Mouse (Mus musculus) kidney, adult 18-20 months (tissue): ENCODE data around the gene Mrgprg.

ENCODE experiments used
- DNase-seq: peaks from one replicate; pipeline ENCODE4 v3.0.0; 2021

Mrgprg gene

DNA sequence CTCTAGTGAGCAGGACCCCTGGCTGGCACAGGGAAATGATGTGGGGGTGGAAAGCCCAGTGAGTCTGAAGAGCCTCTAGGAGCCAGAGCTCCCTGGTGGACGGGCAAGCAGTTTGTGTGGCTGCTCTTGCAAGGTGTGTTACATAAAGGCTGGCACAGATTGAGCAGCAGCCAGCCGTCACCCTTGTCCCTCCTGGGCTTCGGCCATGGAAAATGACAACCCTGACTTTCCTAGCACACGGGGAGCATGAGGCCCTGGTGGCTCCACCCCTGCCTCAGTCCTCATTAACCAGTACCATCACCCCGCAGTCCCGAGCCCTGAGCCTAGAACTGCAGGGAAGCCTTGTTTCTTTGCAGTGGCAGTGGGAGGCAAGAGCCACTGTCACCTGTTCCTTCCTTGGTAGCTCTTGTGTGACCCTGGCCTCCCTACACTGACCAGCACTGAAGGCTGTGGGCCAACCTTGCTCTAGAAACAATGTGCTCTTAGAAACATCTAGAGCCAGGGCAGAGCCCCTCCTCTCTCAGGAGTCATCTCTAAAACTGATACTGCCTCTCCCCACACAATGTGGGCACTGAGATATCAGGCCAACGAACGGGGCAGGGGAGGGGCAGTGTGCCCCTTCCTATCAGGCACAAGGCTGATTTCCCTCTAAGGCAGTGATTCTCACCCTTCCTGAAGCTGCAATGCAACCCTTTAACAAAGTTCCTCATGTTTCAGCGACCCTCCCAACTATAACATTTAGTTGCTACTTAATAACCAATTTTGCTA, 11.3 kb downstream of the Mrgprg start:
- no peak for DNase-seq

DNA sequence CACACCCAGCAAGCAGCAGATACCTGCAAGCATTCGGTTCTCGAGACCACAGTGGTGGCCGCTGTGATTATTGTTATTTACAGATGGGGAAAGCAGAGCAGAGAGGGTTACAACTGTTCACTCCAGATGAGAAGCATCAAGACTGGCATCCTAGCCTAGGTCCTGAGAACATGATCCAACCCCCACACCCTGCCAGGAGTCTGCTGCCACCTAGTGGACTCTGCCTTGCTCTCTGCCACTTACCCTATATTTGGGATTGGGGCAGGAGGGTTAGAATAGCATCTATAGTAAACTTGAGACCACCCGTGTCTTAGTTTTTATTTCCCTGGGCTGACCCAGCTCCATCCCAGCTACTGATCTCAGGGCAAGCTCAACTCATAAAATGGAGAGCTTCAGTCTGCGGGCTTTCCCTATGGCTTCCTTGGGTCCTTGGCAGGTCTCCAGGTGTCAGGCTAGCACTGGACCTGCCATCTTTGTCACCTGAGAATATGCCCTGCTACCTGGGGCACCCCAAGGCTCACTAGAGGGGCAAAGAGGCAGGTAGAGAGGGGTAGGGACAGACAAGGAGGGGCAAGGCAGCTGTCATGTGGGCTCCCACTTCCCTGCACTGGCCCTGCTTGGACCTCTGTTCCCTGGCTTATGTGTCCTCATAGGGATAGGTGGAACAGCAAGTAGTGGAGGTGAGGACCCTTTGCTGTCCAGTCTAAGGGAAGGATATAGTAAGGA, 12.6 kb downstream of the Mrgprg start:
- peak; percentile 67 for DNase-seq

DNA sequence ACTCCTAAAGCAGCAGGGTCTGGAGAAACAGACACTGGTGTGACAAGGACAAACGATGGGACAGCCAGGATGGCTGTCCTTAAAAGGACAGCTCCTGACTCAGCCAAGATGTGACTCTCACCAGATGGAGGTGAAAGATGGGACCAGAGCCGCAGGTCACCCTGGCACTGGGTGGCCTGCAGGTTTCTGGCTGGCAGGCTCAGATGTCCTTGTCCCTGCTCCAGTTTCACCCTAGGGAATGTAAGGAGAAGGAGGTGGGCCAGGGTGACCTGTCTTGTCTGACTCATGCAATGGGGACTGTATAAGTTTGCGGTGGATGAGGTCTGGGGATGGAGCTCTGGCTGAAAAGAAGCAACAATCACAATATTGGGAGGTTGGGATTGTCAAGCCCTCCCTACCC, 14.2 kb downstream of the Mrgprg start:
- DNase-seq = no peak

DNA sequence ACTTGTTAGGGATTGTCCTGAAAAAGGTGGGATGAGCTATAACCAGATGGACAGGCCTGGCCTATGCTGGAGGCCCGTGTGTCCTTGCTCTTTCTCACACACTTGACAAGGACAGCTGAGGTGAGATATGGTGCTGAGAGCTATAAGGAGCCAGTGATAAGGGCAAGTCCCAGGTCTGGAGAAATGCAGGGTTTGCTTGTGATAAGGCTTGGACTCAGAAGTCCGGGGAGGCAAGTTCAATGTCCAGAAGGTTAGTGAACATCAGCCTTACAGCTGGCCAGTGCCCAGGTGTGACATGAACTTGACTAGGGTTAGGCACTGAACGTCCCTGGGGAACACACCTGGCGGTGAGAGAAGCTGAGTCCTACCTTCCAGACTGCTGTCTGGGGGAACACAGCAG, 14.7 kb downstream of the Mrgprg start:
- DNase-seq = no peak

DNA sequence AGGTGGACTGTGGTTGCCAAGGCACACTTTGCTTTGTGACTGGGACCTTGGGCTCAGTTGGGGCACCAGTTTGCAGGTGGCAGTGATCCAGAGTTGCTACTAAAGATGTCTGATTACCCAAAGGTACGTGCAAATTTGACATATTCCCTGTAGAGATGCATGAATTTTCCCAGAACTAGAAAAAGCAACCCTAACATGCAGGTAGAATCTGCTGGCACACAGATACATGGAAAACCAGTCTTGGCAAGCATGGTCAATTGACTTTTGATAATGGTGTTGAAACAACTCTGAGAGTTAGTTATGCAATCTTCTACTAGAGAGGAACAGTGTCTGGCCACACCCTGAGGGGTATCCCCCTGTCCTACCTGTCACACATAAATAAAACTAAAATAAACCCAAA, 15.4 kb downstream of the Mrgprg start:
- no peak for DNase-seq

DNA sequence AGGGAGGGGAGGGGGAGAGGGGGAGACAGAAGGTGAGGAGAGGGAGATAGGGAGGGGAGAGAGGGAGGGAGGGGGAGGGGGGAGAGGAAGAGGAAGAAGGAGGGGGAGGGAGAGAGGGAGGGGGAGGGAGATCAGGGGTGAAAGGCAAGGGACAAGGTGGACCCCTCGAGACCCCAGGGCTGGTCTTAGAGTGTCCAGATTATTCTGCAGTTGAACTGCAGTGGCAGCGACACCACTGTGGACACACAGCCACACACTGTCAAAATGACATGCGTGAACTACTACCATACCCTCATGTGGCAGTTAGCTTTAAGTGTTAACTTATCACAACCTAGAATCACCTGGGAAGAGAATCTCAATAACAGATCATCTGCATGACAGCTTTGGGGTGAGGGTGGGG, 17.7 kb downstream of the Mrgprg start:
- DNase-seq = no peak

DNA sequence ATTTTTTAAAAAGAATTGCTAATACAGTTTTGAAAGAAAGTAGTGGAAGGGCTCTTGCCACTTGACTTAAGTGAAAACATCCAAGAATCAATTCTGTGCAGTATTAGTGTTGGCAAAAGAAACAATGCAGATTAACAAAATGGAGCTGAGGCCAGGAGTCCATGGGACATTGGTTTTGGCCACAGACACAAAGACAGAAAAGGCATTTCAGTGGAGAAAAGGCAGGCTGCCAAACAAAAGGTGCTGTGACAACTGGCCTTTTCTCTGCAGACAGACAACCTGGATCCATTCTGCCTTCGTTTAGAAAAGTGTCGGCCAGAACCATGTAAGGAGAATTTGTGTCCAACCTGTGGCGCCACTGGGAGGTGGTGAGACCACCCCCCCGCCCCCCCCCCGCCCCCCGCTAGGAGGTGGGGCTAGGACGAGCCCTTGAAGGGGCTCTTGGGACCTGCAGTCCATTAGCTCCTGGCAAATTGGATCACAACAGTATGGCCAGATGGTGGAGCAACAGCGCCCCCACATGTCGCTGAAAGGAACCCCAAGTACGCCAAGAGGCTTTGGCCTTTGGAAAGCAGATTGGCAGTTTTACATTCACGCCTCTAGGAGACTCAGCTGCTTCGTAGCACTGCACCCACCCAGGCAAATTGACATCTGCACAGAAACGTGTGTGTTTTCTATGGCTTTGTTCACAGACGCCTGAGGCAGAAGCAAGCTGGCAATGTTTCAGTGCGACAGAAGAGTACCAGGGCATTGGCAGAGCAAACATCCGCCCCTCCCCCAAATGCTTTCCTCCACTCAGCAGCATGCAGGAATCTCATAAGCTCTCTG, 18.5 kb downstream of the Mrgprg start:
- peak; percentile 91 for DNase-seq

DNA sequence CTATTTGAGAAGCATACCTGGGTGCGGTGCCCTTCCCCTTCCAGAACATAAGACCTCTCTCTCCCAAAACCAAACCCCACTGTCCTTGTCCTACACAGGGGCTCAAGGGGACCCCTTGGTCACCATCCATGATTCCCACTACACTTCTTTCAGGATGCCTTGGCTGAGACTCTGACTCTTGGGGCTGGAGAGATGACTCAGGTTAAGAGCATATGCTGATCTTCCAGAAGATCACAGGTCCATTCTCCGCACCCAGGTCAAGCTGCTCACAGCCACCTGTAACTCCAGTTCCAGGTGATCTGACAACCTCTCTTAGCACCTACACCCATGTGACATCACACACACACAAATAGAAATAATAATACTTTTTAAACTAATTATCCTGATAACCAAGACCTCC, 26.1 kb downstream of the Mrgprg start:
- no peak for DNase-seq

DNA sequence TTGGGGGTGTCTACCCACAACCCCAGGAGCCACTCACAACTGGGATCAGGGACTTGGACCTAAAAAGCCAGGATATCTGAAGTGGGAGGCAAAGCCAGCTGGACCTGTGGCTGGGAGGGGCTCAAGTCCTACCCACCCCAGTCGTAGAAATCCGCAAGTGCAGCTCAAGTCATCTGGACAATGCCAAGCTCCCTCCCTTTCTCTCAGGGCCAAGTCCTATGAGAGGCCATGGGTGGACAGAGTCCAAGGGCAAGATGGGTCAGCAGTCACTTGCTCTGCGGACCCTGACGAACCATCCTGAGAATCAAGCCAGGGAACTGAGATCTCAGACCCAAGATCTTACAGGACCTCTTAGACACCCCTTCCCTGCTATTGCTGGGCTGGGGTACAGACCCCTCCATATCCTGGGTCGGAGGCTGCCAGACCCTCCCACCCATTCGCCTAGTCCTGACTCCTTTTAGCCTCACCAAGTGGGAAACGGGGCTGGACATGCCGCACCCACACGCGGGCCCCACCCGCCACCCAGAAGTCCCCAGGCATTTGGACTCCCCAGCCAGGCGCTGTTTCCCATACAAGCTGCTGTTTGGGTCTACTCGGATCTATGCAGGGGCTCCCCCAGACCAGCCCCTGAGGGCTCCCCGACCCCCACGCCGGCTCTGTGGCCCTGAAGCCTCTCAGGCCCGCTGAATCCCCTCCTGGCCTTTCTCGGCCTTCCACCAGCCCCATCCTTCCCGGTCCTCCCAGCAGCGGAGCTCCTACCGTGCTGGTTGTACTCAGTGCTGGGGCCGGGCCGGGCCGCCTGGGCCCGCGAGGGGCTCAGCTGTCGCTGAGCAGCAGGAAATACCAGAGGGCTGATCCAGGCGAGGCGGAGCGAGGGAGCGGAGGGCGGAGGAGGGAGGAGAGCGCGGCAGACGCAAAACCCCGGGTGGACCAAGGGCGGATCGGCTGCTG, 27.0 kb downstream of the Mrgprg start:
- DNase-seq = peak; percentile 82

DNA sequence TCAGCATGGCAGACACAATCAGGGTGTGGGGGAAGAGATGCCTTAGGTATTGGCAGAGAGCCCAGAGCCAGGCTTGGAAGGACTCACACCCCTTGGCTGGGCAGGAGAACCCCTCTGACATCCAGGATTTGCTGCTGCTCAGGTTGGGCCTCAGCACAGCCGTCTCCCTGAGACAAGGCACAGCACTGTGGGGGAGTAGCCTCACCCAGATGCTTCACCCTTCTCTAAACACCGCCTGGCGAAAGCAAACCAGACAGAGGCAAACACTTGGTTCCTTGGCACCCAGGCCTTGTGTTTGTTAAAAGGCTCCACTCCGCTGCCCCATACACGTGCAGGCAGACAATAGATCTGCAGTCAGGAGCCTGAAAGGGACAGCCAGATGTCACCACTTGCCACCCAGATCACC, 28.2 kb downstream of the Mrgprg start:
- no peak for DNase-seq

DNA sequence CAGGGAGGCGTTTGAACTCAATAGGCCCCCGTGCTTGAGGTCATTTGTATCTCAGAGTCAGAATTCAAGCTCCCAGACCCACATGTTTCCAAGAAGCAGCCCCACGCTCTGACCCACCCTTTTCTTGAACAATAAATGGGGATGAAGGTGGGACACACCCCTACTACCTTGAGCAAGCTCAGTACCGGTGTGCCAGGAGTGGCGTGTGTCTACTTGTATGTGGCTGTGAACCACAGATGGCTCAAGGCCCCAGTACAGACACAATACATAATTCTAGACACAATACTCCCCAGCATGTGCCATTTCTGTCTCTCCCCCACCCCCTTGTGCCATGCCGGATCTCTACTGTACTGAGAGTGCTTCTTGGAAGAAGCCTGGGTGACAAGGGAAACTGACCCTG, 28.6 kb downstream of the Mrgprg start:
- no peak for DNase-seq

DNA sequence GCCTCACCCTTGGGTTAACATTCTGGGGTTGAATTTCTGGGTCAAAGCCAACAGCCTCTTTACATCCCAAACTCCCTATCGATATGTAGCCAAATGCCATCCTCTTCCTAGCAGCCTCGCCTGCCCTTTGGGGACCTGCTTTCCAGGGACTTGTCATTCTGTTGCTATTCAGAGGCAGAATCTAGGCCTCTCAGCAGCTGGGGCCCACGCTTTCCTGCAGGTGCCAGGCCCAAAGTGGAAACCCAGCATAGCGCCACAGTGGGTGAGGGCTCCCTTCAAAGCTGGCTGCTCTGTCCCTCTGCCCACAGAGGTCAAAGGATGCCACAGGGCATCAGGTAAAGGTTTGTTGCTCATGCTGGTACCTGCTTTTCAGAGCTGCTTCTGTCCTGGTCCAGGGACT, 33.0 kb downstream of the Mrgprg start:
- no peak for DNase-seq

DNA sequence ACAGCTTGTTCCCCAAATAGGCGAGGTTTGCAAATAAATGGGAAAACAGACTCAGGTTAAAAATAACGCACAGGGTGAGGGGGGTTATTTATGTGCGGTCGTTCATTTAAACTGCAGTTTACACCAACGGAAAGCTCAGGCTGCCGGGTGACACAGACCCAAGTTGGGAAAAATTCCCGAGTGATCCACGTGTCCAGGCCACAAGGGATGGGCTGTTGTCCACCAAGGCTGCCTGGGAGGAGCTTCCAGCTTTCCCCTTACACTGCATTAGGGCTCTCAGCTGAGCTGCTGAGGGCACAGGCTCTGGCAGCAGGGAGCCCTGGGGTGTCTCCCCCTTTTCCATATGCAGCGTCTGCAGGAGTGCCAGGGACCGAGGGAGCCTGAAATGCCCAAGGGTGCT, 36.9 kb downstream of the Mrgprg start:
- DNase-seq = no peak

DNA sequence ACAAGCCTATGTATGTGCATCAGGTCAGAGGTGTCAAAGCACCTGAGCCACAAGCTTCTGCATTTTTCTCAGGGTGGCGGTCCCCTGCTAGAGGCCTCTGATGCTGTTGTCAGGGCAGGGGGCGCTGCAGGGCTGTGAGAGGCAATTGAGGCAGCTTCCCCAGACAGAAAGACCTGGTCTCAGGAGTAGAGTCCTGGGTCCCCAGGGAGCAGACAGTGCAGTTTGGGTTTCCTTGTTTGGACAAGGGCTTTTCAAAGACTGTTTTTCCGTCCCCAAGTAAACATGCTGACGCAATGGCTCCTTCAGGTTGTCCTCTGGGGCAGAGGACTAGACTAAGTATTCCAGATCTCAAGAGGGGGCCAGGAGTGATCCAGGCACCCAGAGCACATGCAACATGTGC, 40.4 kb downstream of the Mrgprg start:
- no peak for DNase-seq

DNA sequence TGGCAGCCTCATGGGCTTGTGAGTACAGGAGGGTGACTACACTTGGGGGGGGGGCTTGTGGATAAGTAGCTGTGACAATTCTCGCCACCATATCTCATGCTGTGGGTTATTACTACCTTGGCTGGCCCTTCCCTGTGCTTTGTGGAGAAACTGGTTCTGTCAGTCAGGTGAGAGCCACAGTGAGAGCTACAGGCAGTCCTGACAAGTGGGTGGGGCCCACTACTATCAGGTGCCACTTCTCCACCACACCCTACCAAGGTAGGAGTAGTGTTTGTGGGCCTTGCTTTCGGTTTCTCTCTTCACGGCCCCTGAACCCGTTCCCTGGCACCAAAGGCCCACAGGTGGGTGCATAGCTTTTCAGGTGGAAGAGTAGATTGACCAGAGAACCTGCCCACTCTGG, 43.0 kb downstream of the Mrgprg start:
- DNase-seq = no peak

DNA sequence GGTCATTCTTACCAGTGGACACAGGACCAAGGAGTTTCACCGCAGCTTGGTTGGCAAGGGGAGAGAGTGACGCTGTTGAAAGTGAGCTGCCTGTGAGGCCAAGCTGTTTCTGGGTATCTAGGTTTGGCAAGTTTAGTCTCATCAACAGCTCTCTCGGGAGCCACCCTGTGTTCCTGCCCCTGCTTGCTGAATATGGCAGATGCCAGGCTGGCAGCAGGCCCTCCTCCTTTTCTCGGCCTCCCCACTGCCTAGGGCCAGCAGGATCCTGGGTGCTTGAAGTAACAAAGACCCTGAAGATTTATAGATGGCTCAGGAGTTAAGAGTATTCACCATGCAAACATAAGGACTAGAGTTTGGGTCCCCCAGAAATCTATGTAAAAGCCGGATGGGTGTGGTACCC, 44.1 kb downstream of the Mrgprg start:
- no peak for DNase-seq

DNA sequence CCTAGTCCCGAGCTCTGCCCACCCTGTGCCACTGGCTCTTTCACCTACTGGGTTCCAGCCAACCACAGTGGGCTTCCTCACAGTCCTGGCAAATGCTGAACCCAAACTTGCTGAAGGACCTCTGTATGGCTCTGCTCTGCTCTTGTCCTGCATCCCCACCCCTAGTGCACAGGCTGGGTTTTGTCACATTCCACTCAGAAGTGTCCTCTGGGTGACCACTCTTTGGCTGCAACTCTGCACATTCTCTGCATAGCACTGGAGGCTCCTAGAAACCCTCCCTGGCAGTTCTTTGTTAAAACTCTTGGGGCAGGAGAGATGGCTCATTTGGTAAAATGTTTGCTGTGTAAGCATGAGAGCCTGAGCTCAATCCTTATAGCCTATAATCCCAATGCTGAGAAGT, 49.0 kb downstream of the Mrgprg start:
- DNase-seq = no peak
